Mouse (Mus musculus) fibroblast of lung, adult 2 months (primary cell): ENCODE measurements around the gene Ovol3.

Experiments
- DNase-seq: peaks from one replicate; pipeline ENCODE4 v3.0.0-alpha.2; 2011; ENCODE audit warnings: low read depth

Gene Ovol3

DNA sequence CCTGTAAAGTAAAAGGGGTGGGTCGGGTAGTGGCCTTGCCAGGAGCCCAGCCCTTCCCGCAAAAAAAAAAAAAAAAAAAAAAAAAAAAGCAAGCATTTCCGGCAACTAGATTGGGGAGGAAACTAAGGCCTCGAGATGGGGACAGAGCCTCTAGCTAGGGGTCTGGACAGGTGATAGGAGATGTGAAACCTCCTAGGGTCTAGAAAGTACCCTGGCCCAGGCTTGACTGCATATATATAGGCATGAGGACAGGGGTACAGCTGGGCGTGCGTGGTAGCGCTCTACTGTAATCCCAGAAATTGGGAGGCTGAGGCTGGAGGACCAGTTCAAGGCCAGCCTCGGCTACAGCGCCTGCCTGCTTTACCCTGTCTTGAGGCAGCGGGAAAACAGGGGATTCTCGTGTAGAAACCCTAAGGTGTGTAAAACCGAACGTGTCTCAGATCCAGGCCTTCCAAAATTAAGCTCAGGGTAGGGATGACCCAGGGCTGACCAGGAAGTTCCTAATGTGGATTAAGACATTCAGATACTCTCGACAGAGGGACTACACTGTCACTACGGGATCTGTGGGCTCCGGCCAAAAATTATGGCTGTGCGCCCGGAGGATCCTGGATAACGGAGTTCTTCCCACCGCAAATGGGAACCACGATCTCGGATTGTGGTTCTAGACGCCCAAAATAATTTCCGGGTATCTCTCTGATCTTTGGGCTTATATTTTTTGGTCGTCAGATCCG lies 41.3 kb downstream of the Ovol3 start:
- DNase-seq: no peak

DNA sequence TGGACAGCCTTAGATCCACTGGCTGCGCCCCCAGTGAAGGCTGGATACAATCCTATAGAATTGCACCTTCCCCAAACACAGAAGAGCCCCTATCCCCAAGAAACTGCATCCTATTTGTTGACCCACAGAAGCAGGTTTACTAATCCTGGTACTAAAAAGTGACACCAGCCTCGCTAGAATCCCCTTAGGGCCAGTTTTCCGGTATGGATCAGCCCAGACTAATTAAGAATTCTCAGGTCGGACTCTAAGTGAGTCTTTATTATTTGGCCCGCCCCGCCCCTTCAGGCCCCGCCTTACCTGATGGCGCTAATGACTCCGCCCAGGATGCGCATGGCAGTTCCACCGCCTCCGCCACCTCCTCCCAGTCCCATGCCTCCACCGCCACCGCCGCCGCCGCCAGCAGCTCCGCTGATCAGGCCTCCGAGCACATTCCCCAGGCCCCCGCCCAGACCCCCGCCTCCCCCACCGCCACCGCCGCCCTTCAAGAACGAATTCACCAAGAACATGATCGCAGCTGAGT lies 41.9 kb downstream of the Ovol3 start:
- no peak for DNase-seq

DNA sequence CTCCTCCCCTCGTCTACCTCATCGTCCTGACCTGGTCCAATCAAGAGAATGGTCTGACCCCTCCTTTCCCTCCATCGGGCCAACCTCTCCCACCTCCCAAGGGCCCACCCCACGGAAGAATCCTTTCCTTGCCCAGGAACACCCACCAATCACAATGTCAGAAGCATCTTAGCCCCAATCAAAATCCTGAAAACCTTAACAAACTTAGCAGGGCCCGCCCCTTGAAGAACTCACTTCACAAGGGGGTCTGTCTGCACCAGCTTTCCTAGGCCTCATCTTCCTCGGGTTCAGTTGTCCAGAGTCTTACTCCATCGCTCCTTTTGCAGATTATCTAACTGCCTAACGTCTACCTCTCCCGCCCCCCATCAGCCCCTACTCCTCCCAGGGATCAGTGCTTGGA lies 42.5 kb downstream of the Ovol3 start:
- DNase-seq: no peak

DNA sequence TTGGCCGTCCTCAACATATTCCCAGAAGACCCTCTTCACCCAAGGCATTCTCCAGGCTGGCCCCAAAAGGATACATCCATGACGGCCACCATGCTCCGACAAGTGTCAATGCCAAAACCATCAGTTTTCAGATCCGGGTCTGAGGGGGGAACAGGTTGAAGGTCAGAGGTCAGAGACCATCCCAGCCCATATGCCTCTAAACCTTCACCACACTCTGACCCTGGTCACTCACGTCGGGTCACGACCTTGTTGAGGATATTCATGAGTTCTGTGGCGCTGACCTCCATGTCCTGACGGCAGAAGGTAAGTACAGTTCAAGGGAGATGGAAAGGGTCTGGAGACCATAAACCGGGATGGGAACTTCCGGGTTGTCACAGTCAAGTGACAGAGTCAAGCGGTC lies 43.4 kb downstream of the Ovol3 start:
- no peak for DNase-seq

DNA sequence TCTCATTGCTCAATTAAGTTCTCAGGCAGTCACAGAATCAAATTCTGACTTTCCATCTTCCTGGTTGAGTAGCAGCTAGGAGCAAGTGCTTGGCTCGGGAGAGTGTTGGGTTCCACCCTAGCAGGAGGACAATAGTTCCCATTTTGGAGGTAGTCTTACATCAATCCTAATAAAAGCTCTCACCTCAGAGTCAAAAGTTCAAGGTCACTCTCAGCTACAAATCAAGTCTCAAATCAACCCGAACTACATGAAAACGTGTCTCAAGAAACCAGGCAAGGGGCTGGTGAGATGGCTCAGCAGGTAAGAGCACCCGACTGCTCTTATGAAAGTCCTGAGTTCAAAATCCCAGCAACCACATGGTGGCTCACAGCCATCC lies 46.4 kb downstream of the Ovol3 start:
- no peak for DNase-seq

DNA sequence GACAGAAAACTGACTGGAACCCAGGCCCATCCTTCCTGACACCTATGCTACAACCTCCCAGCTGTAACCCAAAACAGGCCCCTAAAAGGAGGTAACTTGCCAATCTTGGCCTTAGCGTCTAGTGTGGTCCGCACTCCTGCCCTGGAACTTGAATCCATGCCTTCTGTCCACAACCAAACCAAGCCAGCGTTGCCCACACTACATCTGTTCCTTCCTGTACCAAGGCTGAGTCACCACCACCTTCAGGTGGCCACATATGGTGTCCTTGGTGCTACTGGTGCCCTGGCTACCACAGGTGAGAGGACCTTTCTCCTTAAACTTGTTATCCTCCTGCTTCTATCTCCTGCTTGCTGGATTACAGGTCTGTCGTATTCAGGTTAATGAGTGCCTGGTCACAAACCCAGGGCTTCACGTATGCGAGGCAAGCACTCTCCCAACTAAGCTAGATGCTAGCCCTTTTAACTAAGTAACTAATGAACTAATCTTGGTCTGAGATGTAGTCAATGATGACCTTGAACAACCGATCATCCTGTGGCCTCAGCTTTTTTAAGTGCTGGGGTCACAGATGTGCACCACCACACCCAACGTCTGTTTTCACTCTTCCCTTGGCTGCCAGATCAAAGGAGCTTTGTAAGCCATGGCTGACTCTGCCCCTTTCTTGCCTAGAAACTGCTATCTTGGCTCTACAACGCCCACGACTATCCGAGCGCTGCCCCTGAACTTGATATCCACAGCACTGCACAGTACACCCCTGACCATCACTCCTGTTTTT lies 47.0 kb downstream of the Ovol3 start:
- no peak for DNase-seq

DNA sequence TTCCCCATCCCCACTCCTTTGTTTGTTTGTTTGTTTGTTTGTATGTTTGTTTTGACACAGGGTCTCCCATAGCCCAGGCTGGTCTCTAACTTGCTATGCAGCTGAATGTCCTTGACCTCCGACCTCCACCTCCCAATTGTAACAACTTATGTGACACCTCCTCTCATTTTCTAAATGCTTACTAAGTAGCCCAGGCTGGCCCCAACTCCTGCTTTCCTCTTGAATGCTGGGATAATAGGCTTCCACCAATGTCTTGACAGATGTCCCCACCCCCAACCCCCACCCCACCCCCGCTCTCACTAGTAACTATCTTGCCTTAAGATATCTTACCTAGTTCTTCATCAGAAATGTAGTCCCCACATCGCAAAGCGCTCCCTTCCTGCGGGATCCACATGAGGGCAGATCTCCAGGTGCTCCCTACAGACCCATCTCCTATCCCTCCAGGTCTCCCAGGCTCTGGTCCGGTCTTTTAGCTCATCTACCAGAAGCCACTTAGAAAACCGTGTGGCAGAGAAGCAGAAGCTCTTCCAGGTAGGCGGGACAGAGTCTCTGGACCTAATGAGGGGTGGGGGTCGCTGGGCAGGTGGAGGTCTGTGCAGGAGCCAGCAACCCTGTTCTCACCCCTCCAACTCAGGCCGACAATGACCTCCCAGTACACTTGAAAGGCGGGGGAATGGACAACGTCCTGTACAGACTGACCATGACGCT lies 50.7 kb downstream of the Ovol3 start:
- DNase-seq: no peak

DNA sequence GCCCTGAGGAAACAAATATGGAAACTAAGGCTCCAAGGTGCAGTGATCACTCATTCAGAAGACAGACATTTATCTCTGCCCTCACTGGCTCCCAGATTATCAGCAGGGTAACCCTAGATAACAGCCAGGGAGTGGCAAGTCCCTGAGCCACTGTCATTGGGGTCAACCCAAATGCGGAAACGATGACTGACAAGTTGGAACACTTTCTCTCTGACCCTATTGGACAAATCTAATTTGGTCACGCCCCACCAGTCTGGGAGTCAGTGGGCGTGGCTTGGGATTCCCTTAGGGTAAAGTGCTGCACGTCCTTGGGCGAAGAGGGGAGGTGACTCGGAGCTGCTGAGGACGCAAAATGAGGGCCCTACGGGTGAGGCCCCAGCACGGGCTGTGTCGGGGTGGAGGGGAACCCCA lies 51.6 kb downstream of the Ovol3 start, which contains the start of gene Cox7a1:
Gene Cox7a1, plus strand, starts transcription at position 266 of the 411 bp plus-strand sequence.
- no peak for DNase-seq
